Mouse (Mus musculus) kidney, embryonic 14.5 days (tissue): ENCODE results near the gene Chn2. TPM values are rescaled to one million over a fixed set of nuclear protein-coding genes. Genes with fewer than 3 reads are reported as not detected.

Source experiments
- ATAC-seq: fragments of 200-750 bp; cut with Nextera tagmentation; 2 replicates; pipeline ENCODE4 v1.8.0; 2017; ENCODE audit warnings: moderate number of reproducible peaks, mild to moderate bottlenecking, moderate TSS enrichment, moderate library complexity; ENCODE audit not compliant: low FRiP score, low TSS enrichment
- H3K27ac ChIP-seq: fragments of 300-500 bp; sonication (generic); 2 replicates; pipeline ENCODE4 v1.5.1; 2014; ENCODE audit warnings: low read depth, mild to moderate bottlenecking, low read length, moderate library complexity, mixed read lengths
- H3K27me3 ChIP-seq: fragments of 300-500 bp; sonication (generic); 2 replicates; pipeline ENCODE4 v1.6.1; 2014; ENCODE audit warnings: mild to moderate bottlenecking, low read length; ENCODE audit not compliant: control insufficient read depth, insufficient read depth
- H3K36me3 ChIP-seq: fragments of 300-500 bp; sonication (generic); 2 replicates; pipeline ENCODE4 v1.6.1; 2014; ENCODE audit warnings: low read length, mixed read lengths; ENCODE audit not compliant: control insufficient read depth, insufficient read depth
- H3K4me1 ChIP-seq: fragments of 300-500 bp; sonication (generic); 2 replicates; pipeline ENCODE4 v1.6.1; 2014; ENCODE audit warnings: low read length, mixed read lengths; ENCODE audit not compliant: control insufficient read depth, insufficient read depth
- H3K4me2 ChIP-seq: fragments of 300-500 bp; sonication (generic); replicated peaks from 2 replicates; pipeline ENCODE4 v1.6.1; 2014; ENCODE audit warnings: low read depth, mild to moderate bottlenecking, low read length
- H3K4me3 ChIP-seq: fragments of 300-500 bp; sonication (generic); 2 replicates; pipeline ENCODE4 v1.5.1; 2014; ENCODE audit warnings: mild to moderate bottlenecking, low read length
- H3K9ac ChIP-seq: fragments of 300-500 bp; sonication (generic); 2 replicates; pipeline ENCODE4 v1.6.1; 2014; ENCODE audit warnings: low read depth, mild to moderate bottlenecking, low read length, moderate library complexity
- H3K9me3 ChIP-seq: fragments of 300-500 bp; sonication (generic); 2 replicates; pipeline ENCODE4 v1.6.1; 2016; ENCODE audit warnings: low read length; ENCODE audit not compliant: control insufficient read depth
- WGBS: fragments of 180-500 bp; shearing (Covaris S2); extraction: QIAGEN DNeasy Blood & Tissue Kit; methylation state at CpG from one replicate; pipeline ENCODE4 v1.1.7; 2014; 5-methylcytosine and 5-hydroxymethylcytosine counted together
- polyA plus RNA-seq: library from polyadenylated mRNA; unstranded; fragments of >200 nt; fragmentation: Nextera tagmentation; extraction: Ambion mirVana; gene quantifications from 2 replicates; pipeline ENCODE4 v1.2.1, GENCODE M21; 2014

Gene Chn2
- polyA plus RNA-seq, 1 experiment from 2014 or later: 17.3 TPM

DNA sequence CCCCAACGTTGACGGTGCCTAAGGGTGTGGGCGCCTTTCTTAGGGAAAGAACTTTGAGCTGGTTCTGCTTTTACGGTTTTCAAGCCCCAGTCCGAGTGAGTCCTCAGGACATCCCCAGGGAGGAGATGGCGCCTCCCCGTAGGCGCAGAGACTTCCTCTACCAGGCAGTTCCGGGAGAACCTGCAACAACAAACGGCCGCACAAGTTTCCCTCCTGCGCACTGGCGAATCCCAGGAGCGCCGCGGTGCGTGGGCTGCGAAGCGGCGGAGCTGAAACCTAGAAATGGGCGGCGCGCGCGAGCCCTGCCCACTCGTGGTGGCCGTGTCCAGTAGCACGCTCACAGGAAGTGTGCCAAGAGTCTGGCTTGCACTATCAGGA lies 288.3 kb downstream of the Chn2 start:
- no peaks in the 10 kb centered on the region for H3K9me3 ChIP-seq
- H3K27ac ChIP-seq: no peak overlapping the region
- peak overlapping the region; percentile 90 for H3K4me2 ChIP-seq
- H3K36me3 ChIP-seq: no peaks in the 10 kb centered on the region
- 0 out of 2 replicates have a peak, but pooled peaks have one; percentile 29 for ATAC-seq
- H3K27me3 ChIP-seq: peaks cover 27% of the 10 kb centered on the region
- H3K4me3 ChIP-seq: peak overlapping the region; percentile 43
- under 1% methylated on average over 28 of the region's 28 CpGs for WGBS
- H3K9ac ChIP-seq: peak overlapping the region; percentile 52
- H3K4me1 ChIP-seq: peaks cover 15% of the 10 kb centered on the region; the same call in 1 of the 2 replicates

DNA sequence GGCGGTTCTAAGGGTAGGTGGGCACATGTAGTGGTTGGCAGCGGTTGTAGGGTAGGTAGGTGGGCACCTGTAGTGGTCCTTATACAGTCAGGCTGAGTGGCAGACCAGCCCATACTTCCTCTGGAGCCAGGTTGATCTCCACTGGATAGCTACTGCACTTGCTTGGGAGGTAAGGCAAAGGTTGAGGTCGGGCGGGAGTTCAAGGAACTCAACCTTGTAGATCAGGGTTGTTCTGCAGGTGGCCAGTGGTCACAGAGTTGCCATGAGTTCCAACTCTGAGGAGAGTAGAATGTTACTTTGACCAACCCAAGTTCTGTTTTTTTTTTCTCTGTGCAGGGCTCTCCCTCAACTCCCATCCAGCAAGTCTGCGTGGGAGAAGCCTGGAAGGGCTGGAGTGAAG lies 289.4 kb downstream of the Chn2 start:
- H3K36me3 ChIP-seq: no peaks in the 10 kb centered on the region
- no peaks in the 10 kb centered on the region for H3K9me3 ChIP-seq
- H3K4me3 ChIP-seq: no peak overlapping the region
- 98% methylated on average over 5 of the region's 5 CpGs for WGBS
- H3K27me3 ChIP-seq: peaks cover 27% of the 10 kb centered on the region
- H3K4me2 ChIP-seq: no peak overlapping the region
- H3K9ac ChIP-seq: no peak overlapping the region
- no peak for ATAC-seq
- no peak overlapping the region for H3K27ac ChIP-seq
- H3K4me1 ChIP-seq: peaks cover 15% of the 10 kb centered on the region; the same call in 1 of the 2 replicates

DNA sequence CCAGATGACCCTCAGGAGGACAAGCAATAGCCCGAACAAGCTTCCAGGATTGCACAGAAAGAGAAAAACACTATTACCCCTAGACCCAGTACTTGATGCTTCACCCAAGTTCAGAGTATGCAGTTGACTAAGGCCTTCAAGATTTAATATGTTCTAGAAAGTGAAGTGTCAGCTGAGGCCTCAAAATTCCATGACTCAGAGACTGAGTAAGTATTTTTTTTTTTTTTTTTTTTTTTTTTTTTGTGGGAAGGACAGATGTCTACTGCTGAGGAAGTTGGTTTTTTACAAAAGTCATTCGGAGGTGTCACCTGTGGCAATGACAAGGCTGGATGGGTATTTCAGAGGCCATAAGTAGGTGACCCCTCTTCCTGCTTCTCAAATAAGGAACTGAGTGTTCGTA lies 290.2 kb downstream of the Chn2 start:
- no peak for ATAC-seq
- 77% methylated on average over 3 of the region's 3 CpGs for WGBS
- H3K36me3 ChIP-seq: no peaks in the 10 kb centered on the region
- no peak overlapping the region for H3K4me2 ChIP-seq
- H3K4me1 ChIP-seq: peaks cover 18% of the 10 kb centered on the region; the same call in 1 of the 2 replicates
- H3K9me3 ChIP-seq: no peaks in the 10 kb centered on the region
- H3K27ac ChIP-seq: no peak overlapping the region
- no peak overlapping the region for H3K4me3 ChIP-seq
- peaks cover 23% of the 10 kb centered on the region for H3K27me3 ChIP-seq
- no peak overlapping the region for H3K9ac ChIP-seq

- WGBS: 65% methylated on average over 10 of the region's 10 CpGs
- Histone ChIP-seq H3K4me1 (peaks cover 18% of the 10 kb centered on the region; the same call in 1 of the 2 replicates), H3K4me2 (no peak overlapping the region), H3K9me3 (no peaks in the 10 kb centered on the region), H3K36me3 (no peaks in the 10 kb centered on the region), H3K4me3 (no peak overlapping the region), H3K27me3 (peaks cover 18% of the 10 kb centered on the region), H3K27ac (no peak overlapping the region), H3K9ac (no peak overlapping the region)
- ATAC-seq: no peak
Measured at GRCm38 (mm10) chr6:54330166-54330565, 290.8 kb downstream of the Chn2 start.

GRCm38 (mm10) chr6:54331765-54332164 lies 292.4 kb downstream of the Chn2 start:
- Histone ChIP-seq H3K36me3 (no peaks in the 10 kb centered on the region), H3K9me3 (no peaks in the 10 kb centered on the region), H3K27ac (no peak overlapping the region), H3K4me1 (peaks cover 13% of the 10 kb centered on the region; the same call in 1 of the 2 replicates), H3K9ac (no peak overlapping the region), H3K27me3 (peaks cover 6% of the 10 kb centered on the region), H3K4me3 (no peak overlapping the region), H3K4me2 (no peak overlapping the region)
- ATAC-seq: no peak
- WGBS: 34% methylated on average over 10 of the region's 10 CpGs

GRCm38 (mm10) chr6:54332203-54332602 lies 292.8 kb downstream of the Chn2 start:
- Histone ChIP-seq H3K9ac (no peak overlapping the region), H3K27me3 (peaks cover 1% of the 10 kb centered on the region), H3K4me2 (no peak overlapping the region), H3K9me3 (no peaks in the 10 kb centered on the region), H3K27ac (no peak overlapping the region), H3K4me1 (peaks cover 11% of the 10 kb centered on the region; the same call in 1 of the 2 replicates), H3K36me3 (no peaks in the 10 kb centered on the region), H3K4me3 (no peak overlapping the region)
- WGBS: 35% methylated on average over 8 of the region's 8 CpGs
- peak; percentile 47; the same call in 1 of the 2 replicates for ATAC-seq

DNA sequence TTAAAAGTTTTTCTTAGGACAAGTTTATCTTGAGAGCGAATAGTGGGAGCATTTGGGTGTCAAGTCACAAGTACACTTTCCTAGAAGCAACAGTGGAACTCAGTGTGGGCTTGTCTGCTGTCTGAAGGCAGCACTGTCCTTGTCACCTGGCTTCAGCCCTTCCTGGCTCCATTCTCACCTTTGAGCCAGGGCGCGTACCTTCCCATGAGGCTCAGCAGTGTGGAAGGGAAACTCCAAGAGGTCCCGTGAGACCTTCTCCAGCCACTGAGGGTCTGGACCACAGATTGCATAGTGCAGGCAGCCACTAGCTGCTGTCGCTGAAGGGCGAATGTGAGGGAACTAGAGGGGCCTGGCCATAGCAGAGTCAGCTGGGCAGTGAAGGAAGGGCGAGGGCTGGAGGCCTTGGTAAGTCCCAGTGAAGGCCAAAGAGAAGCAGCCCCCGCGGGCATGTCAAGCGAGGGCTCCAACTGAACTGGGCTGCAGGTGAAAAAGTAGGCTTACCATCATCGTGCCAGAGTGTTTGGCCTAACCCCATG lies 293.8 kb downstream of the Chn2 start:
- Histone ChIP-seq H3K4me3 (no peak overlapping the region), H3K4me2 (no peak overlapping the region), H3K4me1 (0 out of 2 replicates have a peak, but pooled peaks cover 11% of the 10 kb centered on the region), H3K9me3 (no peaks in the 10 kb centered on the region), H3K27me3 (no peaks in the 10 kb centered on the region), H3K9ac (no peak overlapping the region), H3K36me3 (no peaks in the 10 kb centered on the region), H3K27ac (no peak overlapping the region)
- no peak for ATAC-seq
- 61% methylated on average over 11 of the region's 11 CpGs for WGBS

DNA sequence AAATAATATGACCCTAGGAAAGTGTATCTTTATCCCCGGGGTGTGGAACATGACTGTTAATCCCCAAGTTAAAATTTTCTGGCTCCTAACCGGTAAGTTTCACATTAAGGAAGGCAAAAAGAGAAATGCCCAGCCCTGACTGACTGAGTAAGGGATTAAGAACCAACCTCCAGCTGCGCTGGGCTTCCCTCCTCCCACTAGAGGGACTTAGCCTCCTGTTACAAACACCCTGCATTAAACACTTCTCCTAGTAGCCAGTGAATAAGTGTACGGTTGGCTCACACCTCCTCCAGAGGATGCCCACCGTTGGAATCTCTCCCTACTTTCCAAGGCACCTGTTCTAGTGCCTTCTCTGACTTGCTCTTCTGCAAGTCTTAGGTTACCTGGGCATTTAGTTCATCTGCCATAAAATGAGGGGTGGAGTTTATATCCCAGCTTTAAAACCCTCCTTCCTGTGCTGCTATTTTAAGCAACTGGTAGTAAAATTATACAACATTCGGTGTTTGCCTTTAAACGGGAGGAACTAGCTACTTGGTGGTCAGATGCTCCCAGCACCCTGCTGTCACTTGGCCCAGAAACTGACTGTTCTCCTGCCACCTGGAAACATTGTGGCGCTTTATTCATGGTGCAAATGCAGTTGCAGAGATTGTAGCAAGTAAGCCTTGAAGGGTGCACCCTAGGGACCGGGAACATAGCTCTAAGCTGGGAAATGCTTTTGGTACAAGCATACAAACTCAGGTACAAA lies 294.5 kb downstream of the Chn2 start:
- Histone ChIP-seq H3K9ac (no peak overlapping the region), H3K36me3 (no peaks in the 10 kb centered on the region), H3K27me3 (no peaks in the 10 kb centered on the region), H3K4me1 (0 out of 2 replicates have a peak, but pooled peaks cover 11% of the 10 kb centered on the region), H3K4me2 (no peak overlapping the region), H3K9me3 (no peaks in the 10 kb centered on the region), H3K27ac (no peak overlapping the region), H3K4me3 (no peak overlapping the region)
- 29% methylated on average over 9 of the region's 9 CpGs for WGBS
- ATAC-seq: no peak

DNA sequence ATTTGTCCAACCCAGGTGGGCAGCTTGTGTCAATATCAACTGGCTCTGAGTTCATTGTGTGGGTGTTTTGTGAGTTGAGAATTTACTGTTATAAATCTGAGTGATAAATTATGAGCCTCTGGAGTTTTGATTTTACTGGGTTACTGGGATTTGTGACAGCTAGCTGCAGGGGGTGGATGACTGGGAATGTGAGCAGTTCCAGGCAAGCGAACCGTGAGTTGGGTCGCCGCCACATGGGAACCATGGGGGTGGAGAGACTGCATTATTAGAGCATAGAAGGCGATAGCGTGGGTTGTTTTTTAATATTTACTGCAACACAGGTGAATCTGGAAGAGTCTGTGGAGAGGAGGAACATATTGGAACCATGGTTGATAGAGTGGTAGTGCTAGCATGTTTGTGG lies 298.0 kb downstream of the Chn2 start:
- no peak overlapping the region for H3K4me2 ChIP-seq
- H3K9ac ChIP-seq: no peak overlapping the region
- H3K27ac ChIP-seq: no peak overlapping the region
- no peak for ATAC-seq
- no peaks in the 10 kb centered on the region for H3K9me3 ChIP-seq
- WGBS: 64% methylated on average over 6 of the region's 6 CpGs
- 0 out of 2 replicates have a peak, but pooled peaks cover 3% of the 10 kb centered on the region for H3K4me1 ChIP-seq
- H3K36me3 ChIP-seq: no peaks in the 10 kb centered on the region
- no peaks in the 10 kb centered on the region for H3K27me3 ChIP-seq
- H3K4me3 ChIP-seq: no peak overlapping the region
